Mouse (Mus musculus) kidney, embryonic 14.5 days (tissue): ENCODE measurements at regions not wholly inside any gene's neighbourhood (a gene's known extent, or its start where the extent isn't known, plus 50 kb on each side); places are given as distances from the start of the nearest gene placed in this dataset.

Experiments
- ATAC-seq: fragments of 200-750 bp; cut with Nextera tagmentation; 2 replicates; pipeline ENCODE4 v1.8.0; 2017; ENCODE audit warnings: moderate number of reproducible peaks, mild to moderate bottlenecking, moderate TSS enrichment, moderate library complexity; ENCODE audit not compliant: low FRiP score, low TSS enrichment
- H3K27ac ChIP-seq: fragments of 300-500 bp; sonication (generic); 2 replicates; pipeline ENCODE4 v1.5.1; 2014; ENCODE audit warnings: low read depth, mild to moderate bottlenecking, low read length, moderate library complexity, mixed read lengths
- H3K27me3 ChIP-seq: fragments of 300-500 bp; sonication (generic); 2 replicates; pipeline ENCODE4 v1.6.1; 2014; ENCODE audit warnings: mild to moderate bottlenecking, low read length; ENCODE audit not compliant: control insufficient read depth, insufficient read depth
- H3K36me3 ChIP-seq: fragments of 300-500 bp; sonication (generic); 2 replicates; pipeline ENCODE4 v1.6.1; 2014; ENCODE audit warnings: low read length, mixed read lengths; ENCODE audit not compliant: control insufficient read depth, insufficient read depth
- H3K4me1 ChIP-seq: fragments of 300-500 bp; sonication (generic); 2 replicates; pipeline ENCODE4 v1.6.1; 2014; ENCODE audit warnings: low read length, mixed read lengths; ENCODE audit not compliant: control insufficient read depth, insufficient read depth
- H3K4me2 ChIP-seq: fragments of 300-500 bp; sonication (generic); replicated peaks from 2 replicates; pipeline ENCODE4 v1.6.1; 2014; ENCODE audit warnings: low read depth, mild to moderate bottlenecking, low read length
- H3K4me3 ChIP-seq: fragments of 300-500 bp; sonication (generic); 2 replicates; pipeline ENCODE4 v1.5.1; 2014; ENCODE audit warnings: mild to moderate bottlenecking, low read length
- H3K9ac ChIP-seq: fragments of 300-500 bp; sonication (generic); 2 replicates; pipeline ENCODE4 v1.6.1; 2014; ENCODE audit warnings: low read depth, mild to moderate bottlenecking, low read length, moderate library complexity
- H3K9me3 ChIP-seq: fragments of 300-500 bp; sonication (generic); 2 replicates; pipeline ENCODE4 v1.6.1; 2016; ENCODE audit warnings: low read length; ENCODE audit not compliant: control insufficient read depth
- WGBS: fragments of 180-500 bp; shearing (Covaris S2); extraction: QIAGEN DNeasy Blood & Tissue Kit; methylation state at CpG from one replicate; pipeline ENCODE4 v1.1.7; 2014; 5-methylcytosine and 5-hydroxymethylcytosine counted together

- H3K9me3 ChIP-seq: no peaks in the 10 kb centered on the region
- no peak overlapping the region for H3K4me2 ChIP-seq
- H3K4me1 ChIP-seq: no peaks in the 10 kb centered on the region
- H3K27me3 ChIP-seq: no peaks in the 10 kb centered on the region
- H3K9ac ChIP-seq: no peak overlapping the region
- ATAC-seq: no peak
- no peak overlapping the region for H3K27ac ChIP-seq
- H3K36me3 ChIP-seq: no peaks in the 10 kb centered on the region
- no peak overlapping the region for H3K4me3 ChIP-seq
Measured at GRCm38 (mm10) chr8:42442786-42443185, 698.5 kb downstream of the Triml1 start.

GRCm38 (mm10) chr8:42402632-42403031 lies 738.7 kb downstream of the Triml1 start:
- no peaks in the 10 kb centered on the region for H3K9me3 ChIP-seq
- no peak overlapping the region for H3K27ac ChIP-seq
- no peak for ATAC-seq
- WGBS: 51% methylated on average over 2 of the region's 2 CpGs
- no peak overlapping the region for H3K9ac ChIP-seq
- H3K4me2 ChIP-seq: no peak overlapping the region
- no peaks in the 10 kb centered on the region for H3K4me1 ChIP-seq
- H3K4me3 ChIP-seq: no peak overlapping the region
- no peaks in the 10 kb centered on the region for H3K27me3 ChIP-seq
- no peaks in the 10 kb centered on the region for H3K36me3 ChIP-seq

GRCm38 (mm10) chr8:42396886-42397285 lies 744.4 kb downstream of the Triml1 start:
- 85% methylated on average over 3 of the region's 3 CpGs for WGBS
- no peak overlapping the region for H3K9ac ChIP-seq
- no peak overlapping the region for H3K4me2 ChIP-seq
- H3K27me3 ChIP-seq: no peaks in the 10 kb centered on the region
- no peaks in the 10 kb centered on the region for H3K9me3 ChIP-seq
- H3K27ac ChIP-seq: no peak overlapping the region
- no peaks in the 10 kb centered on the region for H3K36me3 ChIP-seq
- H3K4me3 ChIP-seq: no peak overlapping the region
- no peak for ATAC-seq
- H3K4me1 ChIP-seq: no peaks in the 10 kb centered on the region

- no peak for ATAC-seq
- H3K9ac ChIP-seq: no peak overlapping the region
- H3K9me3 ChIP-seq: no peaks in the 10 kb centered on the region
- H3K4me2 ChIP-seq: no peak overlapping the region
- H3K36me3 ChIP-seq: no peaks in the 10 kb centered on the region
- no peaks in the 10 kb centered on the region for H3K4me1 ChIP-seq
- no peaks in the 10 kb centered on the region for H3K27me3 ChIP-seq
- H3K27ac ChIP-seq: no peak overlapping the region
- WGBS: 84% methylated on average over 3 of the region's 3 CpGs
- no peak overlapping the region for H3K4me3 ChIP-seq
Measured at GRCm38 (mm10) chr8:42388816-42389215, 752.5 kb downstream of the Triml1 start.

GRCm38 (mm10) chr8:42348073-42348603 lies 793.1 kb downstream of the Triml1 start:
- whole genome bisulfite sequencing: 25% methylated on average over 3 of the region's 3 CpGs
- no peaks in the 10 kb centered on the region for H3K27me3 ChIP-seq
- no peak overlapping the region for H3K27ac ChIP-seq
- no peak for ATAC-seq
- H3K4me3 ChIP-seq: no peak overlapping the region
- H3K36me3 ChIP-seq: no peaks in the 10 kb centered on the region
- H3K9ac ChIP-seq: no peak overlapping the region
- peaks cover 4% of the 10 kb centered on the region; the same call in 1 of the 2 replicates for H3K9me3 ChIP-seq
- no peaks in the 10 kb centered on the region for H3K4me1 ChIP-seq
- no peak overlapping the region for H3K4me2 ChIP-seq

GRCm38 (mm10) chr8:42334708-42335107 lies 806.6 kb downstream of the Triml1 start:
- Histone ChIP-seq H3K9me3 (no peaks in the 10 kb centered on the region), H3K36me3 (no peaks in the 10 kb centered on the region), H3K27me3 (no peaks in the 10 kb centered on the region), H3K27ac (no peak overlapping the region), H3K9ac (no peak overlapping the region), H3K4me1 (no peaks in the 10 kb centered on the region), H3K4me2 (no peak overlapping the region), H3K4me3 (no peak overlapping the region)
- WGBS: 93% methylated on average over 9 of the region's 9 CpGs
- no peak for ATAC-seq

- H3K27ac ChIP-seq: no peak overlapping the region
- H3K36me3 ChIP-seq: no peaks in the 10 kb centered on the region
- no peaks in the 10 kb centered on the region for H3K27me3 ChIP-seq
- no peaks in the 10 kb centered on the region for H3K4me1 ChIP-seq
- ATAC-seq: no peak
- 82% methylated on average over 4 of the region's 4 CpGs for WGBS
- H3K4me2 ChIP-seq: no peak overlapping the region
- H3K4me3 ChIP-seq: no peak overlapping the region
- H3K9ac ChIP-seq: no peak overlapping the region
- H3K9me3 ChIP-seq: no peaks in the 10 kb centered on the region
Measured at GRCm38 (mm10) chr8:42324663-42325062, 816.6 kb downstream of the Triml1 start.

GRCm38 (mm10) chr8:42322862-42323261 lies 818.4 kb downstream of the Triml1 start:
- H3K9ac ChIP-seq: no peak overlapping the region
- H3K9me3 ChIP-seq: no peaks in the 10 kb centered on the region
- no peak overlapping the region for H3K4me2 ChIP-seq
- H3K27ac ChIP-seq: no peak overlapping the region
- no peaks in the 10 kb centered on the region for H3K4me1 ChIP-seq
- no peak overlapping the region for H3K4me3 ChIP-seq
- no peaks in the 10 kb centered on the region for H3K36me3 ChIP-seq
- no peak for ATAC-seq
- no peaks in the 10 kb centered on the region for H3K27me3 ChIP-seq

GRCm38 (mm10) chr8:42311060-42311459 lies 830.2 kb downstream of the Triml1 start:
- Histone ChIP-seq H3K4me2 (no peak overlapping the region), H3K9me3 (no peaks in the 10 kb centered on the region), H3K27ac (no peak overlapping the region), H3K9ac (no peak overlapping the region), H3K4me1 (no peaks in the 10 kb centered on the region), H3K4me3 (no peak overlapping the region), H3K27me3 (no peaks in the 10 kb centered on the region), H3K36me3 (no peaks in the 10 kb centered on the region)
- no peak for ATAC-seq
- WGBS: 88% methylated on average over 1 of the region's 1 CpGs

- no peak overlapping the region for H3K4me2 ChIP-seq
- H3K4me3 ChIP-seq: no peak overlapping the region
- H3K27me3 ChIP-seq: no peaks in the 10 kb centered on the region
- no peak overlapping the region for H3K9ac ChIP-seq
- no peak overlapping the region for H3K27ac ChIP-seq
- H3K4me1 ChIP-seq: no peaks in the 10 kb centered on the region
- ATAC-seq: no peak
- H3K36me3 ChIP-seq: no peaks in the 10 kb centered on the region
- H3K9me3 ChIP-seq: no peaks in the 10 kb centered on the region
Measured at GRCm38 (mm10) chr8:42291392-42291791, 849.9 kb downstream of the Triml1 start.
